Mouse (Mus musculus) c-Kit-positive CD71-positive TER-119-positive erythroid progenitor cells, embryonic 14.5 days (primary cell): ENCODE measurements at regions not wholly inside any gene's neighbourhood (a gene's known extent, or its start where the extent isn't known, plus 50 kb on each side); places are given as distances from the start of the nearest gene placed in this dataset.

Experiments
- DNase-seq: peaks from one replicate; pipeline ENCODE4 v3.0.0-alpha.2; 2013; ENCODE audit warnings: low spot score

DNA sequence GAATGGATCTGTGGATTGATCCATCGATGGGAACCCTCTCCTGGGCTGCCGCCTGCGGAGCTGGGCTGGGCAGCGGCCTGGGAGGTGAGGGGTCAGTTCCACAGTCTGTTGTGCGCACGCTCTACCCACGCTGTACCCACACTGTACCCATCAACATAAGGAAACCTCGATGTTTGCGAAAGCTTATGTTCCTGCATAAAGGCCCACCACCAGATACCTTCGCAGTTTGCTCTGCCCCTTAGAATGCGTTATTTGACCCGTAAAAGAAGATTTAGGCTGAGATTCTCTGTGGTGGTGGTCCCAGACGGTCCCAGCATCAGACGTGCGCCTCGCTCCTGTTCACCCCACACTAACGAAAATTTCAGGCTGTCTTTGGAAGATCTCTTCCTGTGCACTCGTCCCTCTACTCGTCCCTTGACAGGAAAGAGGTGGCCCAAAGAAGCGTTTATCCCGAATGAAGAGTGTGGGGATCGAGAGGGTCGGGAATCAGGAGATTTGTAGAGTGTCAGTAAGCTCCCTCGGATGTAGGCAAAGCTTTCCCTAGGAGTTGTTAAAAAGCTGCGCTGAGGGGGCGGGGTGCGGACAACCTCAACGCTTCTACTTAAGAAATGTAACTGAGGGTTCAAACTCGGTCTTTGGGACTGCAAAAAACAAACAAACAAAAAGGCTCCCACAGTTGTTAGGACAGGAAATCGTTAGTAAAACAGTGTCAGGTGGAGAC, 123.9 kb downstream of the Tmem161b start:
- DNase-seq = no peak

DNA sequence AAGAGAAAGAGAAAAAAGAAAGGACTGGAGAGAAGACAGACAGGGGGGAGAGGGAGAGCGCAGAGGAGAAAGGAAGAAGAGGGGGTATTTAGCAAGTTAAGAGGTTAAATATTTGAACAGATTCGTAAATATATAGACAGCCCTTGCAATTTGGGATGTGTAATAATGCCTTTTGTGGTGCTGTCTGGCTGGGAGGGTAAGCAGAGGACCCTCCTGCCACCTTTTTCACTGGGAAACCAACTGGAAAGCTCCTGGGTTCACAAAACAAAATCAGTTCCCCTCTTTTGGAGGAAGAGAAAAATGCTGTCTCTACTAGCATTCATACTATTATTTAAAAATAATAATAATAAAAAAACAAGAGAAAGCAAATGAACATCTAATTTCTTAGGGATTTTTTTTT, 124.5 kb downstream of the Tmem161b start:
- DNase-seq = no peak

DNA sequence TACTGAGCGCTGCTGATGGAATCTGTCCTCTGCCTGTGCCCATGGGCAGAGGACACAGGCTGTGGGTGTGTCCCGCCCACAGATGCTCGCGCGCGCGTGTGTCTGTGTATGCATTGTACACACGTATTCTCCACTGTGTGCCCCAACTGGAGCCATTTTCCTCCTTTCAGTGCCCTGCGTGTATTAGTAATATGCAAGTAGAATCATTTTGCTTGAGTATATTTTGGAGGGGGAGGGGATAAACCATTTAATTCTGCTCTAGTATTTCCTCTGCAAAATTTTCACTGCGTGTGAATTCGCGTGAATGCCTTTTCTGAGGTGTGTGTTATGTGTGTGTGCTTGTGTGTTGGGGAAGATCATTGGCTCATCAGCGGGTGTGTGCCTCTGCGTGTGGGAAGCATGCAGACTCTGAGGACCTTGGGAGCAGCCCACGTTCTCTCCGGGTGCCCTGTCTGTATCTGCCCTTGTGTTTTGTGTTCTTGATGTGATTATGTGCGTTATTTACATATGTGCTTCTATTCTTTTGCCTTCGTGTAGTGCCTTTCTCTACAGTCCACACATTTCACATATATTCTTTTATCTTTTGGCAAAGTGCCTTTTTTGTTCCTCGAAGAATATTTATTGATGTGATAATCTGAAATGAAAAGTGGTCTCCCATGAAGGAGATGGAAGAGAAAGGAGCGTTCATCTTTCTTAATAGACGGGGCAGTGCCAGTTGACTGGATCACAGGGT, 125.3 kb downstream of the Tmem161b start:
- DNase-seq = no peak

DNA sequence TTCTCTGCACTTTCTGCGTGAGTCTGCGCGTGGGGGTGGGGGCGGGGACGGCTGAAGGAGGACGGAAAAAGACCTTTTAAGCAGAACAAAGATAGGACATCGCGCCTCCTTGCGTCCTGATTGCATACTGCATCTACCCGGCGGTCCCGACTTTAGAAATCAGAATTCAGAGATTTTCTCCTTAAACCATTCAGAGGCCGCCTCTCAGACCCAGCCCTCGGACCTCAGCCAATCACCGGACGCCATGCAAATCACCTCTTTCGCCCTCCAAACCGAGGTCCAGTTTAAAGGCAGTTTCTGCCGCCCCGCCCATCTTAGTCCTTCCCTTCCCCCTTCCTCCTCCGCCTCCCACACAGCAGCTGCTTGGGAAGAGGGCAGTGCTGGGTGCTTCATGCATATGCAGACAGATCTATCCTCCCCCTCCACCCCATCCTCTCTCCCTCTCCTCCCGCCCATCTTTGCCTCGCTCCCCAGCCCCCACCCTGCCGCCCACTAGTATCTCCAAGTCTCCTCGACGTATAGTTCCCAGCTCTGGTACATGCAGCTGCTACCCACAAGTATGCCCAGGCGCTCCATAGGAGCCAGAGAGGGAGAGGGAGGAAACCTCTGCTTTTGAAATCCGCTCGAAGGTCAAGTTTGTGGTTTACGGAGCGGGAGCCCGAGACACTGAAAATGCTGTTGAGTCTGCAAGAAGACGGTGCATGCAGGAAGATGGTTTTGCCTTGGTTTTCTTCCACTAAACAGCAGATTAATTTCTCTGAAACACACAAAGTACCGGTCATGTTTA, 126.0 kb downstream of the Tmem161b start:
- peak; percentile 41 for DNase-seq

DNA sequence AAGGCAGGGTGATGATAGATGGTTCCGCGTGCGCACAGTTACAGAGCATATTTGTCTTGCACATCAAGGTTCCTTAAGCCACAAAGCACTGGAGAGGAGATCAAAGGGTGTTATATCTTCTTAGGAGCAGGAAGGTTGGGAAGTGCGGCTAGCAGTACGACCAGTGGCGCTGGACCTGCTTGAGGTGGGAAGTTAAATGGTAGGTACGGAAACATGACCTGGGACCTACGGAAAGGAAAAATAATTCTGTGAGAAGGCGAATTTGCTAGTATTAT, 126.5 kb downstream of the Tmem161b start:
- DNase-seq = no peak

DNA sequence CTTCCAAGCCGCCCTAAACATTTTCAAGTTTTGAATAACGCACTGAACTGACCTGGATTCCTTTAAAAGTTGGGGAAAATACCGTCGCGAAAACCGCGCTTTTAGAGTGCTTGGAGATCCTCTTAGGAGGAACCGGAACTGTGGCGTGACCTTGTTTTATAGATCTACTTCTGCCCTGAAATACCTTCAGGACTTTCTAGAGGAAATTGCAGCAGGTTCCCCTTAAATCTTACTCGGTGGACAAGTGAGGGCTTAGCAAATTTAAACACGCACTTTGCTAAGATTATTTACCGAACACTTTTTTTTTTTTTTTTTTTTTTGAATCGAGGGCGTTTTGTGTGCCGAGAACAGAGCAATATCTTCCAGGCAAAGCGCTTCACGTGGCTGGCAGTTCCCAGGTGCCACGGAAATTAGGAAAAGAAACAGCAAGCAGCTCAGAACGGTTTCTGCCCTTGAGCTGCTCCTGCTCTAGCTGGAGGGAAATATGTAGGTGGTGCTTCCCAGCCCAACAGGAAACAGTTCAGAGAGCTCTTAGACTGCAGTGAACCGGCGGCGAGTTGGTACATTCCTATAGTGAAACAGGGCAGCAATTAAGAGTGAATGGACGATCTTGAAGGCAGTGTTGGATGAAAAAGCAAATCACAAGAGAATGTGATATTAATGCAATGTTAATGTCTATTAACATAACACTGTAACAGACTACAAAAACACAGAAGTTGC, 127.1 kb downstream of the Tmem161b start:
- DNase-seq = no peak

DNA sequence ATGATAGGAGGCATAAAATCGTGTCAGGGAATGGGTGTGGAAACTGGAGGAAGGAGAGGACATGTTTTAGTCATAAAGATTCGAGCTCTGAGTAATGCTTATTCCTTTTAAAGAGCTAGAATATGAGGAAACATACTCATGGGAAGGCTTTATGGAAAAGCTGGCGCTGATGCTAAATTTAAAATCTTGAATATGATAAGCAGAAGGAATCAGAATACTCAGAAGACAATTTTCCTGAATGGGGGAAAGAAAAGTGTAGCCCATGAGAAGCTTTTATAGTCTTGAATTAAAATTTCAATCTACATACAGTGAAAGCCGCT, 127.6 kb downstream of the Tmem161b start:
- no peak for DNase-seq

DNA sequence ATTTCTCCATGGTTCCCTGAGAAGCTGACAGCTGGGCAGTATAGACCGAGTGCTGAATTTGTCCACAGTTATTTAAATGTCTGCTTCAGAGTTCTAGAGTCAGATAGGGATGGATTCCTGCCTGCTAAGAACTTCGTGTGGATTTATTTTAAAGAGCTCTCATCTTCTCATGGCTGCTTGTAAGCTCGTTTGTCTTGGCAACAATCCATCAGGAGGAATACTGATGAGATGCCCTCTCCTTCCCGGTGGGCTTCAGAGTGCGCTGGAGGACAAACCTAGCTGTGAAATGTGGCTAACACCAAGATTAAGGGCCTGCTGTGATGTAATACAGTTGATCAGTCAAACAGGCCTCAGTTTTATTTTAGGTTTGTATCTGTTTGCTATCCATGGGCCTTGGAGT, 128.7 kb downstream of the Tmem161b start:
- no peak for DNase-seq

DNA sequence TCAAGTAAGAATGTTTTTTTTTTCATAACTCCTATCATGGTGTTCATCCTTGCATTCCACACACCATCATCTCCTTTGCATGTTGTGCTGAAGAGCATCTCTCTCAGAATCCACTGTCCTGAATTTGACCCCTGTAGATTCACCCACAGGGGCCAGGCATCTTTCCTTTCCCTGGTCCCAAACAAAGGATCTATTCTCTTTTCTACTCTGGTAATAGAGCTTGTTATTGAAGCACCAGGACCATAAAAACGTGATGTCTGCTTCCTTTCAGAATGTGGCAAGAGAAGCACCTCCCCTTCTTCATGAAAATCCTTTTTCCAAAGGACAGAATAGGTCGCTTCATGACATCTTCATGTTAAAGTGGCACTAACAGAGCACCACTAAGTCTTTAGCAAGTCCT, 134.4 kb downstream of the Tmem161b start:
- DNase-seq = no peak

DNA sequence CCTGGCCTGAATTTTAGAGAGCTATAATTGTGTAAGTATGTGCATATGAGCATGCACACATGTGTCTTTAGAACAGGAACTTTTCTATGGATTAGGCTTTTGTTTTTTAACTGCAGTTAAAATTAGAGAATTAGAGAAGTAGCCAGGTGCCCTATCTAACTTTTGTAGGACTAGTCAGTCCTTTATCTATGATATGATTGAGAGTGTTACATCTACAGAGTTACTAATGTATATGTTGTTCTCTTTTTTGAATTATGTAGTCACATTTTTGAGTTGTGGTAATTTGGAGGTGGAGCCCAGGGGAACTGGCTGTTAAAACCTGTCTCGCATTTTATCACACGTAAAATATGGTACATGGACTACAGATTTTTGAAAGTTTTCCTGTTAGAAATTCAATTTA, 138.4 kb downstream of the Tmem161b start:
- no peak for DNase-seq

DNA sequence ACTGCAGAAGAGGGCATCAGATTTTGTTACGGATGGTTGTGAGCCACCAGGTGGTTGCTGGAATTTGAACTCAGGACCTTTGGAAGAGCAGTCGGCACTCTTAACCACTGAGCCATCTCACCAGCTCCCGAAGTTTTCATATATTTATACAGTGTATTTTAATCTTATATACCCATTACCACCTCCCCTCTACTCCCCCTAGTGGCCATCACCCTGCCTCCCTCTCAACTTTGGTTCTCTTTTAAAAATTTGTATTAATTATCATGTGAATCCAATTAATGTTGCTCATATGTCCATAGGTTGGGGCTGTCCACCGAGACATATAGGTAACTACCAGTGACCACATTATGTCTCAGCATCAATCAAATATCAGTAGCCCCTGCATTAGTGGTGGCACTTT, 142.0 kb downstream of the Tmem161b start:
- DNase-seq = no peak

DNA sequence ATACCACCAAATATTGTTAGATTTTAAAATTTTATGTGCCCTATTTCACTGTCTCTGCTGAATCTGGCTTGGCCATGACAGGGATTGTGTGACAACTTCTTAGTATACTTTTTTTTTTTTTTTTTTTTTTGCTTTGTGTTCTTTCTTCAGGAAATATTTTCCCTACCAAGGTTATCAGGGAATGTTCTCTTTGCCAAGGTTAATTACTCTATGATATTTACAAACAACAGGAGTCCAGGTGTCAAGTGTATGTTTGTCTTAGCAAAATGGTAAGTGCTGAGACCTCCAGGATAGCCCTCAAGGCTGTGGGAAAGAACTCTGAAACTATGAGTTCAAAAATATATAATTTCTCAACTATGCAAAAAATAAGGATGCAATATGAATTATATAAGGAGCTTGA, 143.4 kb downstream of the Tmem161b start:
- no peak for DNase-seq

DNA sequence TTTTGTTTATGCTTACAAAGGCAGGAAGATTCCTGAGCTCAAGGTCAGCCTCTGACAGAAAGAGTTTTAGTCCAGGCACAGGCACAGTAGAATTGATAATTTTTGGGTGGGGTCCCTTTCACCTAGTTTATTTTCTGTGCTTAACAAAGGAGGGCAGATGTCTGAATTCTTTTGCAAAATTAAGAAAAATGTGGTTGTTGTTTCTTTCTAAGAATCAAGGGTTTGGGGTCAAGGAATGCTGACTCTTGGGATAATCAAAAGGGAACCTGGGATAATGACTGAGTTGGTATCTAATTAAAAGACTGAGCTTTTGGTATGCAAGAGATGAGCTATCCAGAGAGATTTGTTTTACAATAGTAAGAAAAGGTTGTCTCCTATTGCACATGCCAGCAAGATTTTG, 143.9 kb downstream of the Tmem161b start:
- DNase-seq = no peak

DNA sequence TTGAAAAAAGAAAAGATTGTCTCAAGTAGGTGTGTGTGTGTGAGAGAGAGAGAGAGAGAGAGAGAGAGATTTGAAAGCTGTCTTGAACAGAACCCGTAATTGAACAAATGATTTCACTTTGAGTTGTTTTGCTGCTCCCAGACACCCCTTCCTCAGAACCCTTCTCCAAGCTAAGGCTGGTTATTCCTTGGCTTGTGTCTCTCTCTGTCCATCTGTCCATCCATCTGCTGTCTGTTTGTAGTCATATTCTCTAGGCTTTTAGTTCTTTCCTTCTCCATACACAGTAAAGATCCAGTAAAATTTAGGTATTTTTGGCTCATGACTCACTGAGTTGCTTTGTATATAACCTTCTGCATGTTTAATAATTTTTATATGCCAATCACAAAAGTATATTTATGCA, 144.7 kb downstream of the Tmem161b start:
- DNase-seq = no peak

DNA sequence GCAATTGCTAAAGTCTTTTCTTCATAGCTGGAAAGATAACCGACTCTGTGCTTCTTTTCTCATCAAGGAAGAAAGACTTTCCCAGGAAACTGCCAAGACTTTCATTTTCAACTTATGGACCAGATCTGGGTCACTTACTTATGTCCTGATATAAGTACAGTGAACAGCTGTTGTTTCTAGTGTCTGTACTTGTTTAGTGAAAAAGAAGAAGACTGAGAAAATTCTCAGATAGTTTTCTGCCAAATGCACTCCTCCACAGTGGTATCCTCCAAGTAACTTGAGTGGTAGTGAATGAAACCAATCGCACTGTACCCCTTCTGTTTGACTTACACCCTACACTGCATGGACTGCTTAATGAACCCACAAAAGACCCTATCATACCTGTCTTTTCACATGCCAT, 146.1 kb downstream of the Tmem161b start:
- no peak for DNase-seq

DNA sequence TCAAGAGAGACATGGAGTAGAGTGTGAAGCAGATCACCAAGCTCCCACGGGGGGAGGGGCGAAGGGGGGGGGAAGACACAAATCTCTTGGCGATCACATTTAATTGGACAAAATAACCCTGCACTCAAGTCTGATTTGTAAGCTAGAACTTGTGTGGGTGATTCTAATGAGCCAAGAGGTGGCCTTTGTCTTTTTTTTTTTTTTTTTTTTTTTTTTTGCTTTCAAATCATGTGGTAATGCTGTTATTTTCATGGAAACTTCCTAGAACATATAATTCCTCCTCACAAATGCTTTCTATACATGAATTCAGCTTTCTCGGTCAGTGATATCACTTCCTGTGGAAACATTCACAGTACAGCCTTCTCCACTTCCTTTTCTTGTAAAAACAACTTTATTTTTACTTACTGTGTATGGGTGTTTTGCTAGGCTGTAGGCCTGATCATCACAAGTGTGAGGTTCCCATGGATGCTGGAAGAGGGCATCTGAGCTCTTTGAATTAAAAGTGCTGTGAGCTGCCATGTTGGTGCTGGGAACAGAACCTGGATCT, 152.7 kb downstream of the Tmem161b start:
- DNase-seq = no peak

DNA sequence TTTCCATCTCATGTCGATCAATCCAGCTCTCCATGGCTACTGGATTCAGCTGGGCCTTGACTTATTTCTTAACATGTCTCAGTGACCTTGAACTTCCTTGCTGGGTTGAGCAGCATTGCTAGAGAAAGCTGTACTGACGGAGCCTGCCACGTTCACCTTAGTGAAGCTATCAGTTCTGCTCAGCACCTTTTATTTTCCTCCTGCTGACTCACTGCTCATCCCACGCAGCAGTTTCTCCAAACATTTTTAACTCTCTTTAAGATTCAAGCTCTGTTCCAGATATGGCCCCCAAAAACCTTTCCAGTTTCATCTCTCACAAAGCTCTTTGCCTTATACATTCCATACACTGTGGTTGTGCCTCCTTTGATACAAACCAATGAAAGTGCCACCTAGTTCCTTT, 153.8 kb downstream of the Tmem161b start:
- no peak for DNase-seq

DNA sequence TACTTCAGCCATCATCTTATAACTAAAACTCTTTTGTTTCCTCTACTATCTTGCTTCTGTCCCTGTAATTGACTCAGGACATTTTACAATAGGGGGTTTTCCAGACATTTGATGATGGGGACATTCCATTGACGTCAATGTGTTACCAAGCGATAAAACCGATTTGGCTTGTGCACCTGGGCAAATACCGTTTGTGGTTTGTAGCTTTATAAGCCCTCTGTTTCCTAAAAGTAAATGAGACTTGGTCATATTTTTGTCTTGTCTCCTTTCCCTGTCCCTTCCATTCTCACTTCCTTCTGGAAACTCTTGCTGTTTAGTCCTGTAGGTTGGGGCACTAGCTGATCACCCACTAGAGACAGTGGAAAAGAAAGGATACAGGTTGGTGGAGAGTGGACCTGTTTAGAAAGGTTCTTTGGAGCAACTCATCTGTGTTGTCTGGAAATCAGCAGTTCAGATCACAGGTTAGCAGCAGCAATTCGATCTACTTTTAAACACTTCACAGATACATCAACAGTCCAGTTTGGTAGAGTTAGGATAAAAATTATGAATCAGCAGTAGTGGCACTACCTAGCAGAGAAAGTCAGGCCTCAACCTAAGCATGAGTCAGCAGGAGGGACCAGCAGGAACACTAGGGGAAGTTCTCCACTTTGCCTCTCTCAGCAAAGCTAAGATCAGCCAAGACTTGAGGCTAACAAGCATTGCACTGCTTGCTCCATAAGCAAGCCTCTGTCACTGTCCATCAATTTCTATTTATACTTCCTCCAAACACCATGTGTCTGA, 156.6 kb downstream of the Tmem161b start:
- DNase-seq = no peak

DNA sequence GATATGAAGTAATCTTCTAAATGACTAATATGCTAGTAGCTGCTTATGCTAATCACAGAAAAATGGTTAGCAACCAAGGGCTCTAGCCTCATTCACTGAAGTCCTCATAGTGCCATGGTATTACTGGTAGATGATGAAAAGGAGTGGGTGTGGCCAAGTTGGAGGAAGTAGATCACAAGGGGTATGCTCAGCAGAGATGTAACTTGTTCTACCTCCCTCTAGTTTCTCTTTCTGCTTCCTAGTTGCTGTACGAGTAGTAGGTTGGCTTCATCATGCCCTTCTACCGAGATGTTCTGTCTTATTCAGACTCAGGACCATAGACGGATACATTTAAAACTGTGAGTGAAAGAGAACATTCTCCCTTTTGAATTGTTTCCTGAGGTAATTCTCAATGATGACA, 169.5 kb downstream of the Tmem161b start:
- DNase-seq = no peak

DNA sequence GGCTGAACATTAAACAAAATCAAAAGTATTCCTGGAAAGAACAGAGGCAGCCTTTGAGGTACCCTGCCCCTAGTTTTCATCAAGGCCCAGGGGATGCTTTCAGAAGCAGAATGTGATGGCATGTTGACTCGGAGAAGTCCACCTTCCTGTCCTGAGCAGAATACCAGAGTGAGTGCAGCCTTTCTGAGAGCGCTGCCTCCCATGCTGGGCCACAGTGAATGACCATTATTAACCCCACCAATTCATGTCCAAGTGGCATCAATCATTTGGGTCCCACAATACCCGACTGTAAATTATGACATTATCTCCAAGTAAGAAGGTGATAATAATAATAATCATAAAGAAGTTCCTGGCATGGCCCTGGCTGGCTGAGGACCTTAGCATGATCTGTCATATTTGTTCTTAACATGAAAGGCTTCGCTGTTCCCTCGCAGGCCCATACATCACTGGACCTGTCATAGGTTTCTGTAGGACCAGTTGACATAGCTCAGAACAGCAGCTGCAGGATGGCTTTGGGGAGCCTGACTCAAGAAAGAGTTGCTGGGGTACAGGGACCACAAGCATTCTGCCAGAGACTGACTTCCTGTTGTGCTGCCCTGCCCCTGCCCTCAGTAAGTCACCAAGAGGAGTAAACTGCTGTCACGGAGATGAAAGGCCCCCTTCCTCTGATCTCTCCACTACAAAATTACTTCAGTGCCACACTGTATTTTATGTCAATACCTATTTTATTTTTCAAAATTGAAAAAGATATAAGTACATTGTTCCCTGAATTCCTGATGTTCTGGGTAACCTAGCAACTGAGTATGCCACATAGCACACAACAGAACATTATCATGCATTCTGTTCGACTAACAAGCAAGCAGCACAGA, 176.6 kb downstream of the Tmem161b start:
- no peak for DNase-seq
